In genomic region chr11:35798874-35799273, GRCm38 (mm10) we compare ENCODE assay signal across 8 mouse cellular contexts. TPM values are rescaled to one million over a fixed set of nuclear protein-coding genes. Genes with fewer than 3 reads are reported as not detected.
DNase-seq lines count a peak whose midpoint lies in the region; ATAC-seq and TF ChIP-seq lines count a peak whose summit lies in the region.

Gene Fbll1 (minus strand): TSS chr11:35798884.

- peak within 1 kb of the TSS; percentile 59 for H3K4me2 ChIP-seq in lung, embryonic 14.5 days
- peak within 1 kb of the TSS; percentile 65 for H3K4me2 ChIP-seq in embryonic facial prominence, embryonic 15.5 days (replicated peaks)
- peak within 1 kb of the TSS; percentile 80 for H3K4me2 ChIP-seq in hindbrain, embryonic 15.5 days
- H3K4me2 ChIP-seq in midbrain, embryonic 16.5 days (ENCODE audit: low read length), result peak within 1 kb of the TSS; percentile 86

- H3K36me3 ChIP-seq in lung, embryonic 14.5 days (ENCODE audit: insufficient read depth), result no peaks in the 10 kb centered on the region
- H3K36me3 ChIP-seq in embryonic facial prominence, embryonic 15.5 days, result no peaks in the 10 kb centered on the region
- H3K36me3 ChIP-seq in hindbrain, embryonic 15.5 days, result no peaks in the 10 kb centered on the region
- H3K36me3 ChIP-seq in midbrain, embryonic 16.5 days (ENCODE audit: control insufficient read depth, insufficient read depth, low read length), result no peaks in the 10 kb centered on the region

- intact Hi-C loops in left cerebral cortex, postnatal 4 days (cut with DNase I), result loop anchor here (10.0 kb wide), 1 partner anchor 954 kb away; no protein-coding TSS in a partner anchor

- peak; percentile 93 for DNase-seq in lung, embryonic 14.5 days
- DNase-seq in lung, adult 2 months, result no peak
- DNase-seq in adrenal gland, postnatal 25 days, result peak; percentile 70
- peak; percentile 20 for DNase-seq in left cerebral cortex, postnatal 4 days
- DNase-seq in right cerebral cortex, postnatal 14 days, result no peak

- peak; percentile 47; the same call in 1 of the 2 replicates for ATAC-seq in lung, embryonic 14.5 days (ENCODE audit: insufficient read depth)
- no peak for ATAC-seq in embryonic facial prominence, embryonic 15.5 days (ENCODE audit: insufficient number of reproducible peaks, low FRiP score, low TSS enrichment, low read depth)
- 0 out of 2 replicates have a peak, but pooled peaks have one; percentile 40 for ATAC-seq in hindbrain, embryonic 15.5 days (ENCODE audit: low FRiP score, low read depth)
- peak; percentile 29; the same call in 1 of the 2 replicates for ATAC-seq in midbrain, embryonic 16.5 days

- TF ChIP-seq CTCF in lung, embryonic 14.5 days (IDR thresholded peaks at IDR 0.05; ENCODE audit: low read depth), result no peak
- no peak for TF ChIP-seq CTCF in lung, adult 2 months (IDR thresholded peaks at IDR 0.05; ENCODE audit: insufficient read depth, low read length)

- no peak within 1 kb of the TSS for H3K9ac ChIP-seq in lung, embryonic 14.5 days
- H3K9ac ChIP-seq in embryonic facial prominence, embryonic 15.5 days, result no peak within 1 kb of the TSS
- H3K9ac ChIP-seq in hindbrain, embryonic 15.5 days, result peak within 1 kb of the TSS; percentile 84
- peak within 1 kb of the TSS; percentile 90 for H3K9ac ChIP-seq in midbrain, embryonic 16.5 days (ENCODE audit: low read depth, low read length)

- no peak for TF ChIP-seq POLR2A in lung, adult 2 months (IDR thresholded peaks at IDR 0.05; ENCODE audit: borderline replicate concordance, extremely low read depth, low read depth, low read length)

- H3K4me1 ChIP-seq in lung, embryonic 14.5 days (ENCODE audit: insufficient read depth), result 0 out of 2 replicates have a peak, but pooled peaks cover 3% of the 10 kb centered on the region
- no peaks in the 10 kb centered on the region for H3K4me1 ChIP-seq in lung, adult 2 months (ENCODE audit: control insufficient read depth, insufficient read depth, low read length)
- peaks cover 12% of the 10 kb centered on the region for H3K4me1 ChIP-seq in embryonic facial prominence, embryonic 15.5 days
- peaks cover 28% of the 10 kb centered on the region for H3K4me1 ChIP-seq in hindbrain, embryonic 15.5 days (replicated peaks)
- H3K4me1 ChIP-seq in midbrain, embryonic 16.5 days (ENCODE audit: control insufficient read depth, insufficient read depth, low read length), result peaks cover 16% of the 10 kb centered on the region

- H3K27me3 ChIP-seq in lung, embryonic 14.5 days (ENCODE audit: insufficient read depth, low read length), result peaks cover 42% of the 10 kb centered on the region
- H3K27me3 ChIP-seq in embryonic facial prominence, embryonic 15.5 days, result peaks cover 47% of the 10 kb centered on the region
- H3K27me3 ChIP-seq in hindbrain, embryonic 15.5 days, result 0 out of 2 replicates have a peak, but pooled peaks cover 7% of the 10 kb centered on the region
- no peaks in the 10 kb centered on the region for H3K27me3 ChIP-seq in midbrain, embryonic 16.5 days (ENCODE audit: control insufficient read depth, insufficient read depth, low read depth, low read length)

- H3K9me3 ChIP-seq in lung, embryonic 14.5 days (ENCODE audit: low read depth, low read length), result no peaks in the 10 kb centered on the region
- H3K9me3 ChIP-seq in embryonic facial prominence, embryonic 15.5 days (replicated peaks), result no peaks in the 10 kb centered on the region
- no peaks in the 10 kb centered on the region for H3K9me3 ChIP-seq in hindbrain, embryonic 15.5 days
- no peaks in the 10 kb centered on the region for H3K9me3 ChIP-seq in midbrain, embryonic 16.5 days (replicated peaks; ENCODE audit: control insufficient read depth, low read length, poor library complexity, severe bottlenecking)

- 16% methylated on average over 11 of the region's 11 CpGs for WGBS in lung, embryonic 14.5 days
- WGBS in lung, adult 2 months, result 16% methylated on average over 11 of the region's 11 CpGs
- 14% methylated on average over 11 of the region's 11 CpGs for WGBS in embryonic facial prominence, embryonic 15.5 days
- 9% methylated on average over 11 of the region's 11 CpGs for WGBS in hindbrain, embryonic 15.5 days
- 6% methylated on average over 11 of the region's 11 CpGs for WGBS in midbrain, embryonic 16.5 days

- peak within 1 kb of the TSS; percentile 33 for H3K4me3 ChIP-seq in lung, embryonic 14.5 days (ENCODE audit: low read depth, low read length)
- H3K4me3 ChIP-seq in lung, adult 2 months (replicated peaks; ENCODE audit: extremely low read depth, low read depth, low read length), result no peak within 1 kb of the TSS
- peak within 1 kb of the TSS; percentile 40 for H3K4me3 ChIP-seq in embryonic facial prominence, embryonic 15.5 days (replicated peaks)
- H3K4me3 ChIP-seq in hindbrain, embryonic 15.5 days, result peak within 1 kb of the TSS; percentile 73
- H3K4me3 ChIP-seq in midbrain, embryonic 16.5 days (ENCODE audit: low read depth, low read length), result peak within 1 kb of the TSS; percentile 82

- no peak within 1 kb of the TSS for H3K27ac ChIP-seq in lung, embryonic 14.5 days (ENCODE audit: low read depth)
- no peak within 1 kb of the TSS for H3K27ac ChIP-seq in embryonic facial prominence, embryonic 15.5 days (replicated peaks)
- H3K27ac ChIP-seq in hindbrain, embryonic 15.5 days (replicated peaks), result peak within 1 kb of the TSS; percentile 92
- peak within 1 kb of the TSS; percentile 94 for H3K27ac ChIP-seq in midbrain, embryonic 16.5 days (ENCODE audit: low read length)

RNA-seq across cellular contexts. Expression of gene Fbll1, which starts in this region (rescaled TPM):
- polyA plus RNA-seq in lung, embryonic 14.5 days (2014; fragmentation: Nextera tagmentation; extraction: Ambion mirVana), result 0.12 TPM in 1 of 2 replicates, not detected in the other
- not detected in 2 replicates for polyA plus RNA-seq in lung, adult 2 months (2012; rRNA removed)
- 0.21 TPM in 1 of 2 replicates, not detected in the other for total RNA-seq in adrenal gland, postnatal 25 days (2021)
- polyA plus RNA-seq in embryonic facial prominence, embryonic 15.5 days (2015; fragmentation: Nextera tagmentation; extraction: Ambion mirVana), result 0.11 and 0.15 TPM in 2 replicates
- 27.7 and 30.9 TPM in 2 replicates for polyA plus RNA-seq in hindbrain, embryonic 15.5 days (2015; fragmentation: Nextera tagmentation; extraction: Ambion mirVana)
- 10 to 100 TPM; 51.9 to 53.1 TPM for total RNA-seq in left cerebral cortex, postnatal 4 days (2021)
- polyA plus RNA-seq in midbrain, embryonic 16.5 days (2015; fragmentation: Nextera tagmentation; extraction: Ambion mirVana), result 18.9 and 20.5 TPM in 2 replicates

Comparison
In these comparisons a context has a peak if more than half of its experiments do, and no peak if none do; other contexts are left out.
1. RNA of gene Fbll1 (total RNA-seq): 51.9 to 53.1 TPM in left cerebral cortex, postnatal 4 days; 0.21 TPM in adrenal gland, postnatal 25 days; every median in the first group is over 10 times any median in the second.
2. RNA of gene Fbll1 (polyA plus RNA-seq): 27.7 to 30.9 TPM in hindbrain, embryonic 15.5 days and 18.9 to 20.5 TPM in midbrain, embryonic 16.5 days; 0.11 to 0.15 TPM in embryonic facial prominence, embryonic 15.5 days, not detected in lung, adult 2 months and 0.12 TPM in lung, embryonic 14.5 days; every median in the first group is over 10 times any median in the second.
3. Peak in DNase-seq, ATAC-seq, H3K4me3 ChIP-seq and H3K4me2 ChIP-seq in lung, embryonic 14.5 days; RNA of the gene not detected or under 1 TPM.
4. Peak in DNase-seq in adrenal gland, postnatal 25 days; RNA of the gene not detected or under 1 TPM.
5. H3K27ac ChIP-seq: peak in hindbrain, embryonic 15.5 days (single experiment) and midbrain, embryonic 16.5 days (single experiment); none in lung, embryonic 14.5 days (single experiment) and embryonic facial prominence, embryonic 15.5 days (single experiment).
6. H3K9ac ChIP-seq: peak in hindbrain, embryonic 15.5 days (single experiment) and midbrain, embryonic 16.5 days (single experiment); none in lung, embryonic 14.5 days (single experiment) and embryonic facial prominence, embryonic 15.5 days (single experiment).
7. Peak in every context shown above with its lines, with median percentiles within 50 percentile points of each other: H3K4me2 ChIP-seq.